Mouse (Mus musculus): ENCODE results near the gene Opa3. TPM values are rescaled to one million over a fixed set of nuclear protein-coding genes. Genes with fewer than 3 reads are reported as not detected.

Opa3 gene
- polyA plus RNA-seq, 1 experiment from 2014 or later = 20.7 TPM

GRCm38 (mm10) chr7:19242005-19242404, 13.9 kb downstream of the Opa3 start:
- DNase-seq (ENCODE audit: low spot score) = no peak
- H3K27ac ChIP-seq (replicated peaks) = no peak overlapping the region

GRCm38 (mm10) chr7:19243858-19244257, 15.7 kb downstream of the Opa3 start:
- H3K36me3 ChIP-seq (ENCODE audit: control insufficient read depth, insufficient read depth, low read length) = peaks cover 4% of the 10 kb centered on the region; the same call in 1 of the 2 replicates
- TF ChIP-seq EP300 (optimal IDR thresholded peaks at IDR 0.05) = no peak
- TF ChIP-seq CTCF (IDR thresholded peaks at IDR 0.05; ENCODE audit: low read depth) = no peak
- H3K9ac ChIP-seq (ENCODE audit: low read length) = no peak overlapping the region
- 64% methylated on average over 5 of the region's 5 CpGs for WGBS
- H3K4me3 ChIP-seq (ENCODE audit: low read depth, low read length) = no peak overlapping the region
- no peak for ATAC-seq (ENCODE audit: low FRiP score, low TSS enrichment)
- H3K9me3 ChIP-seq (ENCODE audit: control insufficient read depth, low read length) = no peaks in the 10 kb centered on the region
- no peak overlapping the region for H3K27ac ChIP-seq (replicated peaks)
- H3K4me1 ChIP-seq (replicated peaks; ENCODE audit: control insufficient read depth, insufficient read depth) = 0 out of 2 replicates have a peak, but pooled peaks cover 2% of the 10 kb centered on the region
- no peak for DNase-seq (ENCODE audit: low spot score)
- H3K27me3 ChIP-seq (ENCODE audit: control insufficient read depth, insufficient read depth, low read length) = no peaks in the 10 kb centered on the region
- no peak overlapping the region for H3K4me2 ChIP-seq (replicated peaks; ENCODE audit: low read depth)

More at GRCm38 (mm10) chr7:19242005-19242404, 13.9 kb downstream of the Opa3 start:
- no peak for TF ChIP-seq EP300 (optimal IDR thresholded peaks at IDR 0.05)
- TF ChIP-seq CTCF (IDR thresholded peaks at IDR 0.05; ENCODE audit: low read depth) = no peak
- Histone ChIP-seq H3K27me3 (ENCODE audit: control insufficient read depth, insufficient read depth, low read length) (no peaks in the 10 kb centered on the region), H3K4me1 (replicated peaks; ENCODE audit: control insufficient read depth, insufficient read depth) (0 out of 2 replicates have a peak, but pooled peaks cover 2% of the 10 kb centered on the region), H3K4me2 (replicated peaks; ENCODE audit: low read depth) (no peak overlapping the region), H3K36me3 (ENCODE audit: control insufficient read depth, insufficient read depth, low read length) (peaks cover 1% of the 10 kb centered on the region; the same call in 1 of the 2 replicates), H3K9ac (ENCODE audit: low read length) (no peak overlapping the region), H3K4me3 (ENCODE audit: low read depth, low read length) (no peak overlapping the region), H3K9me3 (ENCODE audit: control insufficient read depth, low read length) (no peaks in the 10 kb centered on the region)
- ATAC-seq (ENCODE audit: low FRiP score, low TSS enrichment) = no peak
- WGBS = 78% methylated on average over 1 of the region's 1 CpGs

- no peaks in the 10 kb centered on the region for H3K9me3 ChIP-seq (ENCODE audit: control insufficient read depth, low read length)
- DNase-seq (ENCODE audit: low spot score) (no peak), ATAC-seq (ENCODE audit: low FRiP score, low TSS enrichment) (no peak)
- H3K27me3 ChIP-seq (ENCODE audit: control insufficient read depth, insufficient read depth, low read length) = no peaks in the 10 kb centered on the region
- no peak overlapping the region for H3K9ac ChIP-seq (ENCODE audit: low read length)
- TF ChIP-seq EP300 (optimal IDR thresholded peaks at IDR 0.05) (no peak), CTCF (IDR thresholded peaks at IDR 0.05; ENCODE audit: low read depth) (no peak)
- peaks cover 4% of the 10 kb centered on the region; the same call in 1 of the 2 replicates for H3K36me3 ChIP-seq (ENCODE audit: control insufficient read depth, insufficient read depth, low read length)
- no peak overlapping the region for H3K27ac ChIP-seq (replicated peaks)
- H3K4me1 ChIP-seq (replicated peaks; ENCODE audit: control insufficient read depth, insufficient read depth) = no peaks in the 10 kb centered on the region
- H3K4me3 ChIP-seq (ENCODE audit: low read depth, low read length) = no peak overlapping the region
- H3K4me2 ChIP-seq (replicated peaks; ENCODE audit: low read depth) = no peak overlapping the region
- 90% methylated on average over 3 of the region's 3 CpGs for WGBS
Measured at GRCm38 (mm10) chr7:19245083-19245482, 16.9 kb downstream of the Opa3 start.

GRCm38 (mm10) chr7:19246855-19247254, 18.7 kb downstream of the Opa3 start:
- no peak overlapping the region for H3K4me2 ChIP-seq (replicated peaks; ENCODE audit: low read depth)
- H3K9me3 ChIP-seq (ENCODE audit: control insufficient read depth, low read length) = no peaks in the 10 kb centered on the region
- H3K27me3 ChIP-seq (ENCODE audit: control insufficient read depth, insufficient read depth, low read length) = no peaks in the 10 kb centered on the region
- H3K4me3 ChIP-seq (ENCODE audit: low read depth, low read length) = no peak overlapping the region
- H3K36me3 ChIP-seq (ENCODE audit: control insufficient read depth, insufficient read depth, low read length) = peaks cover 4% of the 10 kb centered on the region; the same call in 1 of the 2 replicates
- no peaks in the 10 kb centered on the region for H3K4me1 ChIP-seq (replicated peaks; ENCODE audit: control insufficient read depth, insufficient read depth)
- no peak for TF ChIP-seq EP300 (optimal IDR thresholded peaks at IDR 0.05)
- no peak for TF ChIP-seq CTCF (IDR thresholded peaks at IDR 0.05; ENCODE audit: low read depth)
- no peak for ATAC-seq (ENCODE audit: low FRiP score, low TSS enrichment)
- no peak for DNase-seq (ENCODE audit: low spot score)
- no peak overlapping the region for H3K9ac ChIP-seq (ENCODE audit: low read length)
- WGBS = 88% methylated on average over 1 of the region's 1 CpGs
- no peak overlapping the region for H3K27ac ChIP-seq (replicated peaks)

GRCm38 (mm10) chr7:19247511-19247910, 19.4 kb downstream of the Opa3 start:
- Histone ChIP-seq H3K4me1 (replicated peaks; ENCODE audit: control insufficient read depth, insufficient read depth) (no peaks in the 10 kb centered on the region), H3K9ac (ENCODE audit: low read length) (no peak overlapping the region), H3K9me3 (ENCODE audit: control insufficient read depth, low read length) (no peaks in the 10 kb centered on the region), H3K36me3 (ENCODE audit: control insufficient read depth, insufficient read depth, low read length) (peaks cover 4% of the 10 kb centered on the region; the same call in 1 of the 2 replicates), H3K4me2 (replicated peaks; ENCODE audit: low read depth) (no peak overlapping the region), H3K27ac (replicated peaks) (no peak overlapping the region), H3K4me3 (ENCODE audit: low read depth, low read length) (no peak overlapping the region), H3K27me3 (ENCODE audit: control insufficient read depth, insufficient read depth, low read length) (no peaks in the 10 kb centered on the region)
- WGBS = 97% methylated on average over 2 of the region's 2 CpGs
- TF ChIP-seq CTCF (IDR thresholded peaks at IDR 0.05; ENCODE audit: low read depth) (no peak), EP300 (optimal IDR thresholded peaks at IDR 0.05) (no peak)
- no peak for DNase-seq (ENCODE audit: low spot score)
- no peak for ATAC-seq (ENCODE audit: low FRiP score, low TSS enrichment)

- Histone ChIP-seq H3K4me2 (replicated peaks; ENCODE audit: low read depth) (no peak overlapping the region), H3K27me3 (ENCODE audit: control insufficient read depth, insufficient read depth, low read length) (no peaks in the 10 kb centered on the region), H3K9me3 (ENCODE audit: control insufficient read depth, low read length) (no peaks in the 10 kb centered on the region), H3K4me3 (ENCODE audit: low read depth, low read length) (no peak overlapping the region), H3K9ac (ENCODE audit: low read length) (no peak overlapping the region), H3K4me1 (replicated peaks; ENCODE audit: control insufficient read depth, insufficient read depth) (no peaks in the 10 kb centered on the region), H3K36me3 (ENCODE audit: control insufficient read depth, insufficient read depth, low read length) (peaks cover 8% of the 10 kb centered on the region; the same call in 1 of the 2 replicates), H3K27ac (replicated peaks) (no peak overlapping the region)
- no peak for DNase-seq (ENCODE audit: low spot score)
- no peak for ATAC-seq (ENCODE audit: low FRiP score, low TSS enrichment)
- 79% methylated on average over 4 of the region's 4 CpGs for whole genome bisulfite sequencing
- TF ChIP-seq EP300 (optimal IDR thresholded peaks at IDR 0.05) (no peak), CTCF (IDR thresholded peaks at IDR 0.05; ENCODE audit: low read depth) (no peak)
Measured at GRCm38 (mm10) chr7:19252078-19252477, 23.9 kb downstream of the Opa3 start.
